In the genomic region with DNA sequence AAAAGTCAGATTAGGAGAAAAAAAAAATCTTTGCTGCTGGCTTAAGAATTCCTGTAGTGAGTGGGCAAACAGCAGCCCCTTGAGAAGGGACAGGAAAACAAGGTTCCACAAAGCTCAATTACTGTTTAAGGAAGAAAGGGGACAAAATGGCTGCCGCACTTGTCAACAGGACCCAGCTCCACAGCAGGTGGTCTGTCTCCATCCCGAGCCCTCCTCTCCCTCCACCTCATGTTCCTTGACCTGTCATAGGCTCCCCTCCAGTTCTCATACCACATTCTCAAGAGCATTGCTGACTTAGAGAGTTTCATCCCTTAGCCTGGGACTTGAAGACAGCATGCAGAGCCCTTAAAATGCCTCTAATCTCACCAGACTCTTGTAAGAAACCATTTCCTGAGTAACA, we compare ENCODE assay signal across 22 mouse cellular contexts. TPM values are rescaled to one million over a fixed set of nuclear protein-coding genes. Genes with fewer than 3 reads are reported as not detected.
A peak's percentile ranks its signal among the peaks of the same experiment; 100 is the strongest.
DNase-seq lines count a peak whose midpoint lies in the region; ATAC-seq lines count a peak whose summit lies in the region.
"Had no signal": no experiment of that assay in that cellular context is flagged by ENCODE, and none has a peak within 500 bp of the region (broad histone marks: within the 10 kb centered on the region; RNA-seq: fewer than 3 reads in every experiment).

No protein-coding gene starts in this region.

- peak; percentile 12 to 19 for DNase-seq in cerebellum, postnatal 10 days
- no peak for DNase-seq in cerebellum, adult 11 months
- no peak for DNase-seq in heart, adult 18-20 months
- peak; percentile 56 for DNase-seq in forebrain, embryonic 11.5 days (ENCODE audit: low spot score)
- peak; percentile 57 for DNase-seq in retina, embryonic 14.5 days (ENCODE audit: low spot score)
- no peak for DNase-seq in right cerebral cortex, postnatal 10 days (ENCODE audit: low spot score in 2 of 2)
- DNase-seq in thymus, postnatal 25 days = no peak
- DNase-seq: cerebellum, adult 2 months; cerebellum, postnatal 36 days; gastrocnemius, postnatal 25 days; heart, postnatal 10 days; kidney, adult 9 months; kidney, postnatal 14 days; lung, postnatal 4 days; right cerebral cortex, postnatal 14 days; thymus, adult 2 months had no signal

- peak overlapping the region; percentile 20; the same call in 1 of the 2 replicates for H3K27ac ChIP-seq in heart, embryonic 13.5 days (replicated peaks)
- no peak overlapping the region for H3K27ac ChIP-seq in forebrain, embryonic 11.5 days (ENCODE audit: low read depth, low read length)
- H3K27ac ChIP-seq: hindbrain, embryonic 10.5 days; hindbrain, postnatal 0 days; stomach, postnatal 0 days had no signal

- peaks cover 45% of the 10 kb centered on the region for H3K4me1 ChIP-seq in heart, embryonic 13.5 days
- peaks cover 6% of the 10 kb centered on the region; the same call in 1 of the 2 replicates for H3K4me1 ChIP-seq in forebrain, embryonic 11.5 days (replicated peaks; ENCODE audit: control insufficient read depth, insufficient read depth, low read length)

- ATAC-seq in heart, embryonic 13.5 days (ENCODE audit: extremely low read depth, insufficient number of reproducible peaks, low FRiP score, low TSS enrichment) = no peak
- peak; percentile 21; the same call in 1 of the 2 replicates for ATAC-seq in forebrain, embryonic 11.5 days (replicated peaks; ENCODE audit: low FRiP score)
- ATAC-seq: hindbrain, postnatal 0 days; intestine, embryonic 16.5 days; midbrain, embryonic 16.5 days had no signal

- no peaks in the 10 kb centered on the region for H3K9me3 ChIP-seq in heart, embryonic 13.5 days
- H3K9me3 ChIP-seq in forebrain, embryonic 11.5 days (ENCODE audit: control insufficient read depth, low read length) = no peaks in the 10 kb centered on the region
- H3K9me3 ChIP-seq: hindbrain, embryonic 10.5 days had no signal

- WGBS in heart, embryonic 13.5 days = 59% methylated on average over 2 of the region's 2 CpGs
- 30% methylated on average over 2 of the region's 2 CpGs for whole genome bisulfite sequencing in forebrain, embryonic 11.5 days

- H3K27me3 ChIP-seq in heart, embryonic 13.5 days (replicated peaks) = no peaks in the 10 kb centered on the region
- H3K27me3 ChIP-seq in forebrain, embryonic 11.5 days (ENCODE audit: control insufficient read depth, insufficient read depth, low read length) = no peaks in the 10 kb centered on the region

- H3K4me3 ChIP-seq in heart, embryonic 13.5 days = no peak overlapping the region
- H3K4me3 ChIP-seq in forebrain, embryonic 11.5 days (ENCODE audit: low read depth, low read length) = no peak overlapping the region
- H3K4me3 ChIP-seq: hindbrain, embryonic 10.5 days had no signal

- H3K36me3 ChIP-seq in heart, embryonic 13.5 days = peaks cover 25% of the 10 kb centered on the region
- no peaks in the 10 kb centered on the region for H3K36me3 ChIP-seq in forebrain, embryonic 11.5 days (ENCODE audit: control insufficient read depth, insufficient read depth, low read length)

- no peak overlapping the region for H3K4me2 ChIP-seq in heart, embryonic 13.5 days
- H3K4me2 ChIP-seq in forebrain, embryonic 11.5 days (ENCODE audit: low read depth, low read length, severe bottlenecking) = no peak overlapping the region

- no peak overlapping the region for H3K9ac ChIP-seq in heart, embryonic 13.5 days
- H3K9ac ChIP-seq in forebrain, embryonic 11.5 days (ENCODE audit: low read length) = no peak overlapping the region

RNA-seq across cellular contexts. Expression of gene Dusp16, which starts 30.6 kb away (rescaled TPM):
- 14.2 and 16.6 TPM in 2 replicates for polyA plus RNA-seq in heart, embryonic 13.5 days (2015; fragmentation: Nextera tagmentation; extraction: Ambion mirVana)
- total RNA-seq in heart, adult 18-20 months (2021) = 10 to 100 TPM; 20.7 to 23.8 TPM
- 24.9 and 28.3 TPM in 2 replicates for polyA plus RNA-seq in forebrain, embryonic 11.5 days (2014; fragmentation: Nextera tagmentation; extraction: Ambion mirVana)

Comparison
In these comparisons a context has a peak if more than half of its experiments do, and no peak if none do; other contexts are left out.
1. DNase-seq: peak in cerebellum, postnatal 10 days (2 of 2), forebrain, embryonic 11.5 days (single experiment) and retina, embryonic 14.5 days (single experiment); none in cerebellum, adult 11 months (single experiment), heart, adult 18-20 months (0 of 2), right cerebral cortex, postnatal 10 days (0 of 2) and thymus, postnatal 25 days (single experiment).